Mouse (Mus musculus): ENCODE measurements around the gene Isg15. TPM values are rescaled to one million over a fixed set of nuclear protein-coding genes. Genes with fewer than 3 reads are reported as not detected.

Gene Isg15
- polyA plus RNA-seq (2017; shearing (Covaris generic)), result 10 to 100 TPM; 29.5 to 84.6 TPM

DNA sequence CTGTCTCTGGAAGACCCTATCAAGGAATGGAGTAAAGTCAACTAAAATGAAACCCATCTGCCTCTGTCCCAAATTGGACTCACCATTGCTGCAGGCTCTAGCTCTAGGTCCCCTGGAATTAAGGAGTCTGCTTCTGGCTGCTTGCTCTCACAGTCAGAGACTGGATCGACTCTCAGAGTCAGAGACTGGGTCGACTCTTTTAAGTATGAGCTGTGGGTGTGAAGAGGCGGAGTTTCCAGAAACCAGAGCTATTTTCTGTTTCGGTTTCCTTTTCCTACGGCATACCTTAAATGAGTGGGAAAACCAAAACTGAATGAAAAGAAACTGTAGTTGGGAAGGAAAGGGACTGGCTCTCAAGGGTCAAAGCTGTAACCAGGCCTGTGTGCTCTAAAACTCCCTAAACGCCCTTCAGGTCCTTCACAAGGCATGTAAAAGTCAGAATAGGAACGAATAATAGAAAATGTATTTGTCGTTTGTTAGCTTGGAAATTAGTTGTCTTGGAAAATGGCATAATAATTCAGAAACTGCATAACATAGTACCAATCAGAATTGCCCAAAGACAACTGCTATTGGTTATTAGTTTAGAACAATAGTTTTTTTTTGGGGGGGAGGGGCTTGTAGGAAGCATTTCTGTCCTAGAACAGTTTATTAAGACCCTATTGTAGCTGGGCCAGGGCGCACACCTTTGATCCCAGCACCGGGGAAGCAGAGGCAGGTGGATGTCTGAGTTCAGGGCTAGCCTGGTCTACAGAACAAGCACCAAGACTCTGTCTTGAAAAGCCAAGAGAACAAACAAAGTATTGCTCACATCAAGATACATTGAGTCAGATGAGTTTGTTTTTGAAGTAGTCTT lies at the start of gene Isg15:
TSS of gene Isg15 (minus strand) at position 196 of the 853 bp plus-strand sequence.
- peak; percentile 53 for ATAC-seq

DNA sequence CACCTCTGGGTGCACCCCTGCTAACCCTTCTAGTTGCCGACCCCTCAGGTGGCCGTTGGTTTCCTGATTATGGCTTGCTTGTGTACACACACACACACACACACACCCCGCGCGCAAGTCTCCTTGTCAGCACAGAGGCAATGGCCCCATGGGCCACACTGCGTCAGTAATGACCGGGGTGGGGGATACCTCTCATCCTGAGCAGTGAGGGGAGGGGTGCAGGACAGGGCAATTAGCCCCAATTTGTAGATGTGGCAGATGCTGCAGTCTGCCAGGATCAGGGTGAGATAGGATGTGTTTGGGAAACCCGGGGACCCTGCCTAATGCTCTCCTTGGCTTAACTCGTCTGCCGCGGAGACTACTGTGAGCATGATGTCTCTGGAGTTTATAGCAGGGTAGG lies 48.9 kb upstream of the Isg15 start:
- ATAC-seq, result no peak

DNA sequence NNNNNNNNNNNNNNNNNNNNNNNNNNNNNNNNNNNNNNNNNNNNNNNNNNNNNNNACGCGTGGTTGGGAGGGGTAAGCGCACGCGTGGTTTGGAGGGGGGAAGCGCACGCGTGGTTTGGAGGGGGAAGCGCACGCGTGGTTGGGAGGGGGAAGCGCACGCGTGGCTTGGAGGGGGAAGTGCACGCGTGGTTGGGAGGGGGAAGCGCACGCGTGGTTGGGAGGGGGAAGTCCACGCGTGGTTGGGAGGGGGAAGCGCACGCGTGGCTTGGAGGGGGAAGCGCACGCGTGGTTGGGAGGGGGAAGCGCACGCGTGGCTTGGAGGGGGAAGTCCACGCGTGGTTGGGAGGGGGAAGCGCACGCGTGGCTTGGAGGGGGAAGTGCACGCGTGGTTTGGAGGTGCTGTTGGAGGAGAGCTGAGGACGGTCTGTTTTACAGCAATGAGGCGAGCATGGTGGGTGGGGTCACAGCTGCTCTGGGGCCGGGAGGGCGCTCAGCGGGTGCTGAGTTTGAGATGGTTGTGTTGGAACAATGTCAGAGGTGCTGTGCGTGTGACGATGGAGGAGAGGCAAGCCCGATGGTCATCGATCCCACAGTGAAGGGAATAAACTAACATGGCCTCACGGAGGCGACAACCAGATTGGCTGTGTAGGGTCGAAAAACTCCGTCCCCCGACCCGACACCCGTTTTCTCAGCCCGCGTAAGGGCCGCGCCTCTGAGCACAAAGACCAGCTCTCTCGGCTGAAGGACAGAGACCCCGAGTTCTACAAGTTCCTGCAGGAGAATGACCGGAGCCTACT lies 36.2 kb upstream of the Isg15 start:
- ATAC-seq, result no peak

DNA sequence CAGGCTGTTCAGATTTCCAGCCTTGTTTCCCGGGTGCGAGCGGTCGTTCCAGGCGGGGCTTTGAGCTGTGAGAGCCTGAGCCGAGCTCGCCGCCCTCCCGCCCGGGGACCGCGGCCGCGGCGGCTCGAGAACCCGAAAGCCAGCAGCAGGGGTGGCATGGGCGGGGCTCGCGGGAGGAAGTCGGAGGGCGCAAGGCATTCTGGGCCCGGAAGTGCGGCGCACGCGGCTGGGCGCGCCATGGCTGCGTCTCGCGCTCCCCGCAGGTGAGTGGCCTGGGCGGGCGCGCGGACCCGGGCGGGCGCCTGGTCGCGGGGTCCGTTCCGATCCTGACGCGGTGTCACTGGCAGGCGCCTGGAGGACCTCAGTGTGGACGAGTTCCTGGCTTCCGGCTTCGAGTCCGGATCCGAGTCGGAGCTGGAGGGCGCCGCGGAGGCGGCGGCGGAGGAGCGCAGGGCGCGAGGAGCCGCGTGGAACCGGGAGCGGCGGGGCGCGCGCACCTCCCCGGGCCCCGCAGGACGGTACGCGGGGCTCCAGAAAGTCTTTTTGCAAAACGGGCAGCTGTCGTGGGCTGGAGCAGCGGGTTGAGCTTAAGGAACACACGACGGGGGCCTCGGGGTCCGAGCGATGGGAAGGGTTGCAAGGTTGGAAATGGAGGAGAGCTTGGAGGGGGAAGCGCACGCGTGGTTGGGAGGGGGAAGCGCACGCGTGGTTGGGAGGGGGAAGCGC lies 35.4 kb upstream of the Isg15 start, which contains the start of gene Noc2l:
TSS of gene Noc2l (plus strand) at position 203 of the 726 bp plus-strand sequence.
- peak; percentile 86 for ATAC-seq

DNA sequence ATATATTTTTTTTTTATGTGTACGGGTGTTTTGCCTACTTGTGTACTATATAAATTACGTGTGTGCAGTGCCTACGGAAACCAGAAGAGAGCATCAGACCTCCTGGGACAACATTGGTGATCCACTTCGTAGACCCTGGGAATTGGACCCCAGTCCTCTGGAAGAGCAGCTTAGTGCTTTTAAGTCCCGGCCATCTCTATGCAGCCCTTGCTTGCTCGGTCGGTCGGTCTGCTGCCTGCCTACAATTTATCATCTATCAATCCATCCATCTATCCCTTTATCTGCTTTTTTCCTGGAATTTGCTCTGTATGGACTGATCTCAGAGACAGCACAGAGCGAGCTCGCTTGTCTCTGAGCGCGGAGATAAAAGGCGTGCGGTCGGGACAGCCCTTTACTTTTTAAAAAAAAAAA lies 34.7 kb upstream of the Isg15 start:
- ATAC-seq, result peak; percentile 21

DNA sequence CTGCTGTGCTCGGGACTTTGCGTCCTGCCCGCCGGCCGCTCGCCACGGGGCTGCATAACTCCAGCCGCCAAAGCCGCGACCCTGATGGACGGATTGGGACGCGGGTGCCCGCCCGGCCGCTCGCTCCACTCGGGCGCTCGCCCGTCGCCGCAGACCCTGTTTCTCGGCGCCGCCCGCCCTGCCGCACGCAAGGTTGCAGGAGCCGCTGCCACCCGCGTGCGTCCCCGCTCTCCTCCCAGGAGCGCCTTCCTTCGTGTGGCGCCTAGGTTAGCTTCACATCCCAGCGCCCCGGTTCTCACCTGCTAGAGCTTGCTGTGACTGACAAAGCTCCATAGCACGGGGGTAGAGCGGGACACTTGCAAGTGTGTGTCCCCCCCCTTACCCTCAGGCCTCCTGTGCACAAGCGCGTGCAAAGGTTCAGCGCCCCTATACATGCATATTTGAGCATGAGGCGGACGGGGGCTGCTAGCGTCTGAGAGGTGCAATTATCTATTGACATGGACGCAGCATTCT lies 34.1 kb upstream of the Isg15 start, which contains the start of gene Plekhn1:
TSS of gene Plekhn1 (minus strand) at position 157 of the 513 bp plus-strand sequence.
- ATAC-seq, result peak; percentile 28

DNA sequence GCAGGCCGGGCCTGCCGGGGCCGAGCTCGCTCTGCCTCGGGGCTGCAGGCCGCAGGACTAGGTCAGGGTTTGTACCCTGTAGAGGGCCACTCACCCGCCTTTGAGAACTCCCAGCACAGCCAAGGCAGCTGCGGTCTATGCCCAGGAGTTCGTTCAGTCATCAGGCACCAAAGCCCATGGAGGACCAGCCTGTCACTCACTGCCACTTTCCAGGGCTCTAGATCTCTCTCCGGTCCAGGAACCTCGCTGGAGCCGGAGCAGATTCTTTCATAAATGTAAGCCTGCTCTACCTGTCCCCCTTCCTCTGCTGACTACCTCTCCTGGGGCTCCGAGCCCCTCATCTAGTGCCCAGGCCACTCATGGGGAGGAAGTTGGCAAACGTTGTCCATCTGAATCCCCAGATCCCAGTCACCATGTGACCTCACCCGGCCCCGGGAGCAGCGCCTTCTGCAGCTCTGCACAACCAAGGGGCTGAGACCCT lies 33.4 kb upstream of the Isg15 start:
- ATAC-seq, result no peak

DNA sequence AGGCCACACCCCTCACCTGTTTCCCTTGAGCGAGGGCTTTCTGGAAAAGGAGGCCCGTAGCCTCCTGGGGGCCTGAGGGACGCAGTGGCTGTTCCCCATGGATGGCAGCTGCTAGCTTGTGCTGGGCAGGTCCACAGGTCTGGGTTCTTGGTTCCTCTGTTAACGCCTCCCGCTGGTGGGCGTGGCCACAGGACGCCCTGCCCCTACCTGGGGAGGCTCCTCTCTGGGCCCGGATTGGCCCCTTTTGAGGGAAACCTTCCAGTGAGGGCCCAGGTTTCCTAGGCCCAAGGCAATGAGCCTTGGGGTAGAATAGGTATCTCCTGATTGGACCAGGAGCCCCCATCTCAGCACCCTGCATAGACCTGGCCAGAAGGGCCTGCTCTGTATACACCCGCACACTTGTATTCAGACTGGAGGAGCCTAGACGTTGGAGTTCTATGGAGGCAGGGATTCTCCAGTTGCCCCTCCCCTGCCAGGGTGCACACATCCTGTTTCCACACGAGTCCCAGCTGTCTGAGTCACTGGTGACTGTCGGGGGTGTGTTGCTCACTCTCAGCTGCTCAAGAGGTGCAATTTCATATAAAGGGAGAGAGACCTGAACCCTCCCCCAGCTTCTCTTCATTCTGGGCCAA lies 27.9 kb upstream of the Isg15 start:
- ATAC-seq, result no peak

DNA sequence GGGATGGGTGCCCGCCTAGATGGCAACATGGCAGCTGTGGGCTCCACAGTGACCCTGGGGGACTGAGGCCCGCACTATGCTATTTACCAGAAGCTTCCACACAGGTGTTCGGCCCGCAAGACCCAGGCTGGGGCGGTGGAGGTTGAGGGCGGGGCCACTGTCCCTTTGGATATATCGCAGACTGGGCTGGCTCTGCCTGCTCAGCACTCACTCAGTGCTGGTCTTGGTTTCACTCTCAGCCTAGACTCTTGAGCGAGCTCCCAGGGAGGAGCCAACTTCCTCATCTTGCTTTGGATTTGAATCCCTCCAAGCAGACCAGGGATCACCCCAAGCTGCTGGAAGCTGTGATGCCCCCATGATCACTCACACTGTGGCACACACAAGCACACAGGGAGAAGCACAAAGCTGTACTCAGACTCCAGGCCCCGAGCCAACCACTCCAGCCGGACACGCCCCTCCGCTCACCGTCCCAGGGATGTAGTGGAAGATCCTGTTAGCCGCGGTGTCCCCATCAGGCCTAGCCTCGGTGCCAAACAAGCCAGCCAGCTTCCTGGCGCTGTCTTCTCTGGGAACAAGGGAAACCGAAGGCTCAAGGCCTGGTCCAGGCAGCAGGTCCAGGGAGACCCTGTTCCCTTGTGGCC lies 27.3 kb upstream of the Isg15 start:
- ATAC-seq, result no peak

DNA sequence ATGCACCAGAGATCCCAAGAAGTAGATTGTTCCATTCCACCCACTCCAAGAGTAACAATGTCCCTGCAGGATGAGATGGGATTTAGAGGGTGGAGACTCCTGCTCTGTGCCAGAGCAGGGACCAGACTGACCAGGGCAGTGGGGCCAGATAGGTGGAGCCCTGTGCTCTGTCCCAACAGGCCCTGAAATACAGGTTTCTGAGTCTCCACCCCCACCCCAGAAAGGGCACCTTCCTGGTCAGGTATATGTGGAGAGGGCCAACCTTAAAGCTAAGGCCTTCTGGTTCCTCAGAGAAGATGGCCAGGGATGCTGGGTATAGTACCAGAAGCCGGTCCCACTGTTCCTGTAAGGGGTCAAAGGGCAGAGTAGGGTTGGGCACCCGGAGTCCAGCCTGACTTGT lies 23.7 kb upstream of the Isg15 start:
- no peak for ATAC-seq

DNA sequence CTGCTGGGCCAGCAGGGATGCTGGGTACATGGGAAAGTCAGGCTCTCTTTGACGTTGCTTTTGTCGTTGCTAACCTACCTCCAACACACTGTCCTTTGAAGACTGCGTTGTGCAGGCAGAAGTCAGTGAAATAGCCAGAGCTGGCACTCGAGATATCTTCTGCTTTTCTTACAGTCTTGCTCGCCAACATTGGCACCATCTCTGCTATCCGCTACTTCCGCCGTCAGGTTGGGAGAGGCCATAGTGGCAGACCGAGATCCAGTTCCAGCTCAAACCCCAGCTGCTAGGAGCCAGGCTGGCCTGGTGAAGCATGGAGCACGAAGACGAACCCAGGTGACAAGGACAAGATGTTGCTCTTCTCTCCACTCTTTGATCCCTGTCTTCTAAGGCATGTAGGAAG lies 19.3 kb upstream of the Isg15 start:
- no peak for ATAC-seq

DNA sequence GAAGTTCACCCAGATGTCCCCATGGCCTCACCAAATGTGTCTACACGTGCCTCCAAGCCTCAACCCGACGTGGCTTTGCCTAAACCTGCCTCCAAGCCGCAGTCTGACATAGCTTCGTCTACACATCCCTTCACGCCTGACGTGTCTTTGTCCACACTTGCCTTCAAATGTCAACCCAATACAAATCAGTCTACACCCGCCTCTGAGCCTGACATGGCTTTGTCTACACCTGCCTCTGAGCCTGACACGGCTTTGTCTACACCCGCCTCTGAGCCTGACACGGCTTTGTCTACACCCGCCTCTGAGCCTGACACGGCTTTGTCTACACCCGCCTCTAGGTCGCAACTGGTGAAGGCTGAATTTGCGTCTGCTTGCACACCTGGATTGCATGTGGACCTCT lies 17.2 kb upstream of the Isg15 start:
- no peak for ATAC-seq

DNA sequence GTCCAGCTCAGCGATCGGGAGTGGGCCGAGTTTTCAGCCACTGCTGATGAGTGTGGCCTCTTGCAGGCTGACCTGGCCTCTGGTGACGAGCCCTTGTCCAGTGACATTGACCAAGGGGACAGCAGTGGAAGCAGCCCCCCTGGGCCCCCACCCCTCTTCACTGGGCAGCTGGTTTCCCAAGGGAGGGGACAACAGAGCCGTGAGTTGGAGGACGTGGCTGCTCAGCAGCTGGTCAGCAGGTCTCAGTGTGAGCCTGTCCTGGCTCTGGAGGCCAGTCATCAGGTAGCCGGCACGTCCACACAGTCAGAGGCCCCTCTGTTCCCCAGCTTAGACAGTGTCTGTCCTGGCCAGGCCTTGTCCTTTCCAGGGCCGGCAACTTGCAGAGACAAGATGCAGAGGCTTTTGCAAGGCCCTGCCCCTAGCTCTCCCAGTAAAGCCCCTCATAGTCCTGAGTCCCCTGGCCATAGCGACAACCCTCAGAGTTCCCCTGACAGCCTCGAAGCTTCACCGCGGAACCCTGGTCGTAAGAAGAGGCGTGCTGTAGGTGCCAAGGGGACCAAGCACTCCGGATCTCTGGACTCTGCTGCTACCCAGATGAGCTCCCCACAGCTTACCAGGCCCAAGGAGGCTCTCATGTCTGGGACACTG lies 16.5 kb upstream of the Isg15 start:
- ATAC-seq, result no peak

DNA sequence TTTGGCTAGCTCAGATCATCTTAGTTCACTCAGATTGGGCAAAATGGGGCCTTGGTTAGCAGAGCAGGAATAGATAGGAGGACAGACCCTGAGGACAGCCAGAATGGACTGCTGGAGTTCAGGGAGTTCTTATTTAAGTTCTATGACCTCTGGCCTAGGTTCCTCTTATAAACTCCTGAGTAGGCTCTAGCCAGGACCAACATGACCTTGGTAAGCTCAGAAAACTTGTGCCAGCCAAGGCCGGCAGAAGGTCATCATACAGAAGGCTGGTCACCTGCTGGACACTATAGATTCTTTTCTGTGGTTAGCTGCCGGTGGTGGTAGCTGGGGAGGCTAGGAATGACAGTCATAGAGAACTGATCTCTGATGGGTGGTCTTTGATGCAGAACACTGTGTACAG lies 15.6 kb upstream of the Isg15 start:
- no peak for ATAC-seq

DNA sequence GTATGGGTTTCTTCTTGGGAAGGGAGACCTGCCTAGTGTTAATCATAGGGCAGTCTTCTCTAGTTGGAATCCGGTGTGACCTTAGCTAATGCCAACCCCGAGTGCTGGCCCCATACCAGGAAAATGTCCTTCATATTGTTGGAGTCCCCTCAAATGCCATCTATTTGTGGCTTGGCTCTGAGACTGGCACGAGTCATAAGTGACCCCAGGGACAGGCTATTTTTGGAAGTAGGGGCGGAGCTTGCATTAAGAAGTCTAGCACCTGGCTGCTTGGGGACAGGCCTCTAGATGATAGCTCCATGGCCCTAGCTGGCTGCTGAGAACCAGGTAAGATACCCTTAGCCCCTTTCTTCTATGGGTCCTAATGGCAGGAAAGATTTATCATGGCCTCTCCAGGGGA lies 15.0 kb upstream of the Isg15 start, which contains the start of gene Perm1:
TSS of gene Perm1 (plus strand) at position 220 of the 400 bp plus-strand sequence.
- ATAC-seq, result no peak

DNA sequence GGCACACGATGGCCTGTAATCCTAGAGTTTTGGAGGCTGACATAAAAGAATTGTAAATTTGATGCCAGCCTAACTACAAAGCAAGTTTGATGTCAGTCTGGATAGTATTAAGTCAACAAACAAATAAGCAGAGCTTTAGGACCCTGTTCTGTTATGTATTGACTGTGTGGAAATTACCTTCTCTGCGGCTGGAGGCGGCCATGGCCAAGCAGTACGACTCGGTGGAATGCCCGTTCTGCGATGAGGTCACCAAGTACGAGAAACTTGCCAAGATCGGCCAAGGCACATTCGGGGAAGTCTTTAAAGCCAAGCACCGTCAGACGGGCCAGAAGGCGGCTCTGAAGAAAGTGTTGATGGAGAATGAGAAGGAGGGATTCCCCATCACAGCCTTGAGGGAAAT lies 12.5 kb upstream of the Isg15 start:
- ATAC-seq, result no peak

DNA sequence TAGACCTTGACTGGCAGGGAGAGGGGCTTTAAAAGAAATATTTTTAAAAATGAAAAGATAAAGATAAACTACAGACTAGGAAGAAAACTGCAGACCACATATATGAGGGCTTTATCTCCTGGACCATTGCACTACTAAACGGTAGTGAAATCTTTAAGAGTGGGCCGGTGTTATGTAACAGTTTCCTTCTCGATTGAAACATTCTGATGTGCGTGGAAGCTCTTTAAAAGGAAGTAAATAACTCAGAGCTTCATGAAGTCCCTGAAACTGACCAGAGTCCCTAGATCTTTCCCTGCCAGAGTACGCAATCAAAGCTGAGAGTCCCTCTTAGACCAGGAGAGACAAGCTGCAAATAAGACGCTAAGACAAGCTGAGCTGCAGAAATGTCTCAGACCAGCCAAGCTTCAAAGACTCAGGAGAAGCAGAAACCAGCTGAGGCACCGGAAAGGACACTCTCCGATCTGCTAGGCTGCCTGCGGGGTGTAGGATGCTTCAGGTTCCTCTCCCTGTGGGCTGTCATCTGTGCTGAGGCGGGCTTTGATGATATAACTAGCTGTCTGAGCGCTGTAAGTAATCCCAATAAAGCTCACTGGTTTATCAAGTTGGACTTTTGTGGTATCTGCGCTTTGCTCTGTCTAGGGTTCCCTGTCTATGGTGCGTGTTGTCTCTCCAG lies 9.5 kb upstream of the Isg15 start:
- ATAC-seq, result no peak

DNA sequence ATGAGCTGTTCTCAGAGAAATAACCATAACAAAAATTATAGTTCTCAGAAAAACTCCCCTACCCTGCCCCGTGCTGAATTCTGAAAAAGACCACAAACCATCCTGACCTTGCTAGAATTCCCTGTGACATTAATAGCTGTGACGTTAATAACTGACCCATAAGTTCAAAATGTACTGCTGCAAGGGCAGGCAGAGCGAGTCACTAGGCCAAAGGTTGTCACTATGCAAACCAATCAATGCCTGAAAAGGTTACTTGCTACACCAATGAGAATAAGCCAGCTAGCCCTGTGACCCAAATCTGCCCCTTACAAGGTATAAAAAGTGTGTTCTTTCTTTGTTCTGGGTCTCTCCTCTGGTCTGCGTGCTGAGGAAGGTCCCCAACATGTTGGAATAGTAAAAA lies 8.3 kb upstream of the Isg15 start:
- ATAC-seq, result no peak

DNA sequence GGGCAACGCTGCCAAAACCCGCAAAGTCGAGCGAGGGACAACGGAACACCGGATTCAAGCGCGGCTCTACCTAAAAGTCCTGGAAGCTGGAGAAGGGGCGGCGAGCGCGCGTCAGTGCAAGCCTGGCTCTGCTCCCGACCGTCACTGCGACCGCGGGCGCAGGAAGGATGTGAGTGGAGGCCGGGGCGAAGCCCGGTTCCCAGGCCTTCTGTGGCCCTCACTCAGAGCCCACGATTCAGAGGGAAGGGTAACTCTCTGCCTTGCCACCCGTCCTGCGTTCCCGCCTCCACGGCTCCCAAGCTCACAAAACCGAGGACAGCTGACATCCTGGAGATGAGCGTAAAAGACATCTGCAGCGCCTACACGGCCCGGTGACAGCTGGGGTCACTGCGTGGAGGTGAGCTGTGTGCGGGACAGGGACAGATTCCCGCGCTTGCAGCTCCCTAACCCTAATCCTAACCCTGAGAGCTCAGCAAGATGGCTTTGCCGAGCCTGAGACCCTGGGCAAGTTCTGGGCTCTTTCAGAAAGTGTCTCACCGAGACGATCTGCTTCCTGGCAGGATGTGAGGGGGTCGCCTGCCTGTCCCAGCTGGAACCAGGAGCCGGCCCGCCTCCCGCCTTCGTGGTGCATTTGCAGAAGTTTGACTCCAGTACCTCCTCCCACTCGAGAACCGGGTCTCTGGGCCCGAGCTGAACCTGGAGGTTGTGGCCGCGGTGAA lies 3.0 kb upstream of the Isg15 start:
- ATAC-seq, result peak; percentile 10

DNA sequence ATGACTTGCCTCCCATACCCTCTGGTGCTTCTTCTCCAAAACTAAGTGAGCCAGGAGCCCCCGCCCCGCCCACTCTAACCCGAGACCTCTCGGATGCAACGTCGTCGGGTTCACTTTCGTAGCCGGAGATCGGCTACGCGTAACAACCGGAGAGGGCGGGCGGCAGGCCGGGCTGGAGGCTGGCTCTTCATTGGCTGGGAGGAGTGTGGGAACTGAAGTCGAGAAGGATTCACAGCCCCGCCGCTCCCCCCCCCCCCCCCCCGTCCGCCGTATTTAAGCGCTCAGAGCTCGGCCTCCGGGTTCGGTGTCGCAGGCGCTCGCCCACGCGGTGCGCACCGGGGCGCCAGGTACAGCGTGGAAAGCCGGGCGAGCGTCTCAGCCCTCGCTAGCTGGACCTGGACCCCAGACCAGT lies 2.4 kb upstream of the Isg15 start, which contains the start of gene AW011738:
TSS of gene AW011738 (plus strand) at position 304 of the 412 bp plus-strand sequence.
- ATAC-seq, result peak; percentile 82

Data from activated CD4-positive, CD25-positive, alpha-beta regulatory T cell, adult 4 months (primary cell).